Mouse (Mus musculus) midbrain, embryonic 10.5 days (tissue): ENCODE data around the gene Sco2. TPM values are rescaled to one million over a fixed set of nuclear protein-coding genes. Genes with fewer than 3 reads are reported as not detected.

Experiments used
- DNase-seq: peaks from one replicate; pipeline ENCODE4 v3.0.0-alpha.2; 2017; ENCODE audit warnings: low spot score
- H3K27ac ChIP-seq: fragments of 300-500 bp; sonication (generic); replicated peaks from 2 replicates; pipeline ENCODE4 v1.5.1; 2016; ENCODE audit warnings: mild to moderate bottlenecking
- H3K27me3 ChIP-seq: fragments of 300-500 bp; sonication (generic); 2 replicates; pipeline ENCODE4 v1.6.1; 2016; ENCODE audit warnings: low read depth, mild to moderate bottlenecking; ENCODE audit not compliant: poor library complexity, severe bottlenecking
- H3K36me3 ChIP-seq: fragments of 300-500 bp; sonication (generic); 2 replicates; pipeline ENCODE4 v1.6.1; 2016; ENCODE audit warnings: mild to moderate bottlenecking, moderate library complexity
- H3K4me1 ChIP-seq: fragments of 300-500 bp; sonication (generic); 2 replicates; pipeline ENCODE4 v1.6.1; 2016
- H3K4me3 ChIP-seq: fragments of 300-500 bp; sonication (generic); 2 replicates; pipeline ENCODE4 v1.5.1; 2016; ENCODE audit warnings: mild to moderate bottlenecking, moderate library complexity
- H3K9me3 ChIP-seq: fragments of 300-500 bp; sonication (generic); replicated peaks from 2 replicates; pipeline ENCODE4 v1.6.1; 2016; ENCODE audit warnings: mild to moderate bottlenecking
- WGBS: fragments of 180-500 bp; shearing (Covaris S2); methylation state at CpG from one replicate; pipeline ENCODE4 v1.1.7; 2016; 5-methylcytosine and 5-hydroxymethylcytosine counted together
- polyA plus RNA-seq: library from polyadenylated mRNA; unstranded; fragments of >200 nt; fragmentation: Nextera tagmentation; extraction: Ambion mirVana; gene quantifications from 2 replicates; pipeline ENCODE4 v1.2.1, GENCODE M21; 2016

The Sco2 gene
- polyA plus RNA-seq, 1 experiment from 2014 or later: 6.4 TPM

DNA sequence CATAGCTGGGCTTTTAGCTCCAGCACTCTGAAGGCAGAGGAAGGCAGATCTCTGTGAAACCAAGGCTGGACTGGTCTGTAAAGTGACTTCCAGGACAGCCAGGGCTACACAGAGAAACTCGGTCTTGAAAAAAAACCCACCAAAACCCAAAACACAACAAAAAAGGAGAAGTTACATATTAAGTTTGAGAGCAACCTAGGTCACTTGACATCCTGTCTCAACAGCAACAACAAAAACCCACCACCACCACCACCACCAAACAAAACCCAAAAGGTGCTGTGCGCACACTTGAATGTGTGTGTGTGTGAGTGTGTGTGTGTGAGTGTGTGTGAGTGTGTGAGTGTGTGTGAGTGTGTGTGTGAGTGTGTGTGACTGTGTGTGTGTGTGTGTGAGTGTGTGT lies 34.0 kb downstream of the Sco2 start:
- Histone ChIP-seq H3K27me3 (no peaks in the 10 kb centered on the region), H3K4me3 (no peak overlapping the region), H3K9me3 (no peaks in the 10 kb centered on the region), H3K4me1 (no peaks in the 10 kb centered on the region), H3K36me3 (no peaks in the 10 kb centered on the region), H3K27ac (no peak overlapping the region)
- 87% methylated on average over 2 of the region's 2 CpGs for WGBS
- no peak for DNase-seq

GRCm38 (mm10) chr15:89336422-89336821 lies 37.2 kb downstream of the Sco2 start:
- no peaks in the 10 kb centered on the region for H3K27me3 ChIP-seq
- no peaks in the 10 kb centered on the region for H3K4me1 ChIP-seq
- DNase-seq: no peak
- no peaks in the 10 kb centered on the region for H3K9me3 ChIP-seq
- no peak overlapping the region for H3K4me3 ChIP-seq
- H3K36me3 ChIP-seq: no peaks in the 10 kb centered on the region
- WGBS: 86% methylated on average over 14 of the region's 14 CpGs
- H3K27ac ChIP-seq: no peak overlapping the region

DNA sequence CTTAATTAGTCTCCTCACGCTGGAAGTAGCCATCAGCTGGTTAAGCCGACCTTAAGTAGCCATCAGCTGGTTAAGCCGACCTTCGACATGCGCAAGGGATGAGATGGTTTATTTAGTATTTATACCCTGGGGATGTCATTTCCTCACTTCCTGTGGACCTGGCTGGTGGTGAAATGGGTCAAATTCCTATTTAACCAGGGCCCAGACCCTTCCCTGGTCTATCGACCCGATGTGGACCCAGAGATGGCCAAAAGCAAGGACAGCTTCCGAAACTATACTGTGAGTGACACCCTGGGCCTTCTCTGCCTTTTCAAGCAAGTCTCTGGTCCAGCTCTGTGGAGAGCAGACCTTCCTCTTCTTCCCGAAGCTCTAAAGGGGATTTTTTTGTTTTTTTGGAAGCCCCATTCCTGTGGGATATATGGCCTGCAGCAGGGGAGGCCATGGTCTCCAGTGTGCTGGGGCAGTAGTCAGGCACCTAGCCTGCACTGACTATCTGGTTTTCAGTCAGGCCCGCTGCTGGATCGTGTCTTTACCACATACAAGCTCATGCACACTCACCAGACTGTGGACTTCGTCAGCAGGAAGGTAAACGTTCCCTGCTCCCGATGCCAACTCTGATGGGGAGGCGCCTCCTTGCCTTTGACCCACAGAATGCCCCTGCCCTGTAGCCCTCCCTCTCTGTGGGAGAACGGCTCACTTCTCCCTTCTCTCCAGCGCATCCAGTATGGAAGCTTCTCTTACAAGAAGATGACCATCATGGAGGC lies 38.7 kb downstream of the Sco2 start:
- Histone ChIP-seq H3K27ac (no peak overlapping the region), H3K36me3 (no peaks in the 10 kb centered on the region), H3K9me3 (no peaks in the 10 kb centered on the region), H3K27me3 (no peaks in the 10 kb centered on the region), H3K4me3 (no peak overlapping the region), H3K4me1 (no peaks in the 10 kb centered on the region)
- no peak for DNase-seq
- 85% methylated on average over 17 of the region's 17 CpGs for WGBS

- no peaks in the 10 kb centered on the region for H3K36me3 ChIP-seq
- H3K9me3 ChIP-seq: no peaks in the 10 kb centered on the region
- H3K4me1 ChIP-seq: no peaks in the 10 kb centered on the region
- no peak within 1 kb of the TSS for H3K27ac ChIP-seq
- WGBS: 90% methylated on average over 7 of the region's 7 CpGs
- no peaks in the 10 kb centered on the region for H3K27me3 ChIP-seq
- H3K4me3 ChIP-seq: no peak within 1 kb of the TSS
- DNase-seq: no peak
Measured at GRCm38 (mm10) chr15:89334271-89334670, 39.4 kb downstream of the Sco2 start, which contains the start of gene Miox. TSS of gene Miox (plus strand) at chr15:89334398.

- no peak overlapping the region for H3K27ac ChIP-seq
- DNase-seq: no peak
- H3K36me3 ChIP-seq: no peaks in the 10 kb centered on the region
- H3K27me3 ChIP-seq: peaks cover 26% of the 10 kb centered on the region
- H3K9me3 ChIP-seq: no peaks in the 10 kb centered on the region
- WGBS: 68% methylated on average over 5 of the region's 5 CpGs
- no peak overlapping the region for H3K4me3 ChIP-seq
- peaks cover 11% of the 10 kb centered on the region for H3K4me1 ChIP-seq
Measured at GRCm38 (mm10) chr15:89326441-89326840, 47.2 kb downstream of the Sco2 start.

- Histone ChIP-seq H3K4me3 (no peak overlapping the region), H3K27ac (no peak overlapping the region), H3K27me3 (peaks cover 26% of the 10 kb centered on the region), H3K9me3 (no peaks in the 10 kb centered on the region), H3K4me1 (peaks cover 11% of the 10 kb centered on the region), H3K36me3 (no peaks in the 10 kb centered on the region)
- 92% methylated on average over 4 of the region's 4 CpGs for WGBS
- no peak for DNase-seq
Measured at GRCm38 (mm10) chr15:89323656-89324055, 50.0 kb downstream of the Sco2 start.

DNA sequence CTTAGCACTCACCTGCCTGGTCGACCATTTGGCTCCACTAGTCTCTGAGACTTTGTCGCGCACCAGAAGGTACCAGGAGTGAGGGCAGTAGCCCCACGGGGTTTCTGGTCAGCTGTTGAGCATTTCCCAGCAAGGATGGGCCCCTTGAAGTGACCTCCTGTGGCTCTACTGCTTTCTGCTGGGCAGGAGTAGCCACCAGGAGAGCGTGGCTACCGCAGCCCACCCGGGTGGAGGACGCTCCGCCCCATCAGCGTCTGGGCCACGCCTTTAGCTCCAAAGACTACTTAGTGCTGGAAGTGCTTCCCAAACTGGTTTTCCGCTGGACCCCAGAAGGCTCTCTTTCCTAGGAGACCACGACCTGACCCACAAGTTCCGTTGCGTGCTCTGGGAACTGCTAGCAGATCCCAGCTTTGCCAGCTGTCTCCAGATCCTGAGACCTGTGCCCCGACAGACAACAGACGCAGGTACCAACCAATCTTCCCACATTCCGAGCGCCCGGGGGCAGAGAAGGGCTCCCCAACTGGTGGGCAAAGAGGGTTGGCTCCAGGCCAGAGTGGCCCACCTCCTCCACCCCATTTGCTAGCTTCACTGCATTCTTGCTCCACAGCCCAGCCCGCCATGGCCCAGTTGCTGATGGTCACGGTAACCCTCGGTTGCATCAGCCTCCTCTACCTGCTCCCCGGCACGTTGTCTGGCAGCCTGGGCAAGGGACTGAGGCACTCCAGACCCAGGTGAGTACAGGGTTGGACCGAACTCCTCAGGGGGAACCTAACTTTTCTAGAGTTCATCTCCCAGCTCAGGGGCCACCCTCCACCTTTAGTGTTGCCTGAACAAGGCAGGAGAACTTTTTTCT lies 50.8 kb downstream of the Sco2 start, which contains the start of gene Adm2:
Gene Adm2, plus strand, starts transcription at position 51 of the 853 bp plus-strand sequence.
- WGBS: 10% methylated on average over 26 of the region's 26 CpGs
- H3K27ac ChIP-seq: no peak within 1 kb of the TSS; the same call in 1 of the 2 replicates
- H3K36me3 ChIP-seq: no peaks in the 10 kb centered on the region
- H3K4me1 ChIP-seq: peaks cover 11% of the 10 kb centered on the region
- H3K27me3 ChIP-seq: peaks cover 26% of the 10 kb centered on the region
- no peaks in the 10 kb centered on the region for H3K9me3 ChIP-seq
- DNase-seq: no peak
- peak within 1 kb of the TSS; percentile 39 for H3K4me3 ChIP-seq

Other genes starting within 250 kb of the Sco2 start
- 18.7 and 20.3 TPM in 2 replicates for gene Hdac10, start 245.1 kb downstream of the Sco2 start, polyA plus RNA-seq
- gene Mapk12, start 233.1 kb downstream of the Sco2 start, polyA plus RNA-seq: 31.8 and 36.7 TPM in 2 replicates
- 38.8 and 47.4 TPM in 2 replicates for gene Mapk11, start 224.2 kb downstream of the Sco2 start, polyA plus RNA-seq
- gene Plxnb2, start 193.1 kb downstream of the Sco2 start, polyA plus RNA-seq: 130 and 144 TPM in 2 replicates
- 27.7 and 37.3 TPM in 2 replicates for gene Dennd6b, start 177.3 kb downstream of the Sco2 start, polyA plus RNA-seq
- gene Ppp6r2, start 162.3 kb downstream of the Sco2 start, polyA plus RNA-seq: 25.4 and 41.8 TPM in 2 replicates
- 78.3 and 93.5 TPM in 2 replicates for gene Sbf1, start 58.5 kb downstream of the Sco2 start, polyA plus RNA-seq
- 0.20 and 0.21 TPM in 2 replicates for gene Adm2, start 51.1 kb downstream of the Sco2 start, polyA plus RNA-seq
- gene Miox, start 39.4 kb downstream of the Sco2 start, polyA plus RNA-seq: not detected in 2 replicates
- gene Lmf2, start 18.2 kb downstream of the Sco2 start, polyA plus RNA-seq: 53.7 and 56.2 TPM in 2 replicates
- 191 and 197 TPM in 2 replicates for gene Ncaph2, start 18.1 kb downstream of the Sco2 start, polyA plus RNA-seq
- 1.5 and 1.6 TPM in 2 replicates for gene Tymp, start 3.2 kb upstream of the Sco2 start, polyA plus RNA-seq
- gene Odf3b, start 5.4 kb upstream of the Sco2 start, polyA plus RNA-seq: 0.11 and 0.99 TPM in 2 replicates
- not detected in 2 replicates for gene Klhdc7b, start 11.1 kb upstream of the Sco2 start, polyA plus RNA-seq
- not detected in 2 replicates for gene Syce3, start 36.7 kb upstream of the Sco2 start, polyA plus RNA-seq
- gene Cpt1b, start 52.0 kb upstream of the Sco2 start, polyA plus RNA-seq: 0.83 and 0.97 TPM in 2 replicates
- gene C730034F03Rik, start 55.7 kb upstream of the Sco2 start, polyA plus RNA-seq: 4.7 and 5.4 TPM in 2 replicates
- gene Gm44502, start 55.9 kb upstream of the Sco2 start, polyA plus RNA-seq: 0.20 TPM in 1 of 2 replicates, not detected in the other
- gene Chkb, start 56.1 kb upstream of the Sco2 start, polyA plus RNA-seq: 44.1 and 53.4 TPM in 2 replicates
- gene Mapk8ip2, start 80.1 kb upstream of the Sco2 start, polyA plus RNA-seq: 26.4 and 38.3 TPM in 2 replicates
- gene Arsa, start 103.6 kb upstream of the Sco2 start, polyA plus RNA-seq: 13.5 and 14.0 TPM in 2 replicates
- 2.1 and 2.6 TPM in 2 replicates for gene Shank3, start 125.8 kb upstream of the Sco2 start, polyA plus RNA-seq
- 0.10 and 0.47 TPM in 2 replicates for gene Acr, start 194.5 kb upstream of the Sco2 start, polyA plus RNA-seq
- gene Rabl2, start 218.1 kb upstream of the Sco2 start, polyA plus RNA-seq: 80.1 and 80.7 TPM in 2 replicates